Mouse (Mus musculus) heart, embryonic 12.5 days (tissue): ENCODE measurements around the gene Rnf168. TPM values are rescaled to one million over a fixed set of nuclear protein-coding genes. Genes with fewer than 3 reads are reported as not detected.

Experiments used
- ATAC-seq: fragments of 200-750 bp; cut with Nextera tagmentation; 2 replicates; pipeline ENCODE4 v1.8.0; 2017; ENCODE audit warnings: moderate TSS enrichment, moderate library complexity; ENCODE audit not compliant: insufficient number of reproducible peaks, low FRiP score
- H3K27ac ChIP-seq: fragments of 300-500 bp; sonication (generic); 2 replicates; pipeline ENCODE4 v1.5.1; 2016; ENCODE audit warnings: mild to moderate bottlenecking, moderate library complexity; ENCODE audit not compliant: poor library complexity, severe bottlenecking
- H3K27me3 ChIP-seq: fragments of 300-500 bp; sonication (generic); replicated peaks from 2 replicates; pipeline ENCODE4 v1.6.1; 2016; ENCODE audit warnings: mild to moderate bottlenecking, moderate library complexity
- H3K36me3 ChIP-seq: fragments of 300-500 bp; sonication (generic); 2 replicates; pipeline ENCODE4 v1.6.1; 2016; ENCODE audit warnings: mild to moderate bottlenecking, moderate library complexity
- H3K4me1 ChIP-seq: fragments of 300-500 bp; sonication (generic); replicated peaks from 2 replicates; pipeline ENCODE4 v1.6.1; 2016; ENCODE audit warnings: mild to moderate bottlenecking
- H3K4me2 ChIP-seq: fragments of 300-500 bp; sonication (generic); 2 replicates; pipeline ENCODE4 v1.6.1; 2016; ENCODE audit warnings: mild to moderate bottlenecking, moderate library complexity
- H3K4me3 ChIP-seq: fragments of 300-500 bp; sonication (generic); 2 replicates; pipeline ENCODE4 v1.5.1; 2016; ENCODE audit warnings: mild to moderate bottlenecking
- H3K9ac ChIP-seq: fragments of 300-500 bp; sonication (generic); 2 replicates; pipeline ENCODE4 v1.6.1; 2016; ENCODE audit warnings: mild to moderate bottlenecking, moderate library complexity
- H3K9me3 ChIP-seq: fragments of 300-500 bp; sonication (generic); replicated peaks from 2 replicates; pipeline ENCODE4 v1.6.1; 2016; ENCODE audit warnings: mild to moderate bottlenecking, moderate library complexity
- WGBS: fragments of 180-500 bp; shearing (Covaris S2); methylation state at CpG from one replicate; pipeline ENCODE4 v1.1.7; 2016; 5-methylcytosine and 5-hydroxymethylcytosine counted together
- polyA plus RNA-seq: library from polyadenylated mRNA; unstranded; fragments of >200 nt; fragmentation: Nextera tagmentation; extraction: Ambion mirVana; gene quantifications from 2 replicates; pipeline ENCODE4 v1.2.1, GENCODE M21; 2016

Rnf168 gene
- polyA plus RNA-seq, 1 experiment from 2014 or later = 26.6 TPM

- no peak overlapping the region for H3K27ac ChIP-seq
- no peak overlapping the region for H3K9ac ChIP-seq
- no peaks in the 10 kb centered on the region for H3K36me3 ChIP-seq
- H3K9me3 ChIP-seq = 0 out of 2 replicates have a peak, but pooled peaks cover 6% of the 10 kb centered on the region
- no peak for ATAC-seq
- H3K4me2 ChIP-seq = no peak overlapping the region
- WGBS = 65% methylated on average over 2 of the region's 2 CpGs
- H3K27me3 ChIP-seq = no peaks in the 10 kb centered on the region
- H3K4me3 ChIP-seq = no peak overlapping the region
- H3K4me1 ChIP-seq = peaks cover 5% of the 10 kb centered on the region; the same call in 1 of the 2 replicates
Measured at GRCm38 (mm10) chr16:32316601-32317000, 39.3 kb downstream of the Rnf168 start.

DNA sequence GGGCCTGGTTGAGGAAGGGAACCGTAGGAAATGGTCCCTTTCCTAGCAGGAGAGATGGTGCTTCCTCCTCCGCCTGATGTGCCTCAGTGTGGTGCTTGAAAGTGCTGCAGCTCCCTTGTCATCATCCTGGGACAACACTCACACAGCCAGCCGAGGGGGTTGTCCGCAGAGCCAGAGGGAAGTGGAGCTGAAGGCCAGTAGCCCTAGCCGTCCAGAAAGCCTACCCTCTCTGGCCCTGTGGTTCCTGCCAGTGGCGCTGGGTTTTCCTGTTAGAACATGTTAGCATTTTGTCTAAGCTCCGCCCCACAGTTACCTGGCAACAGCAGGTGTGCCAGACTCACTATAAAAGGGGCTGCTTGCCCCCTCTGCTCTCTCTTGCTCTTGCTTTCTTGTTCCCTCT lies 46.7 kb downstream of the Rnf168 start:
- Histone ChIP-seq H3K9me3 (no peaks in the 10 kb centered on the region), H3K9ac (no peak overlapping the region), H3K4me1 (0 out of 2 replicates have a peak, but pooled peaks cover 3% of the 10 kb centered on the region), H3K4me3 (no peak overlapping the region), H3K4me2 (0 out of 2 replicates have a peak overlapping the region, but pooled peaks have one; percentile 3), H3K27ac (no peak overlapping the region), H3K27me3 (no peaks in the 10 kb centered on the region), H3K36me3 (no peaks in the 10 kb centered on the region)
- WGBS = 26% methylated on average over 7 of the region's 7 CpGs
- ATAC-seq = no peak

DNA sequence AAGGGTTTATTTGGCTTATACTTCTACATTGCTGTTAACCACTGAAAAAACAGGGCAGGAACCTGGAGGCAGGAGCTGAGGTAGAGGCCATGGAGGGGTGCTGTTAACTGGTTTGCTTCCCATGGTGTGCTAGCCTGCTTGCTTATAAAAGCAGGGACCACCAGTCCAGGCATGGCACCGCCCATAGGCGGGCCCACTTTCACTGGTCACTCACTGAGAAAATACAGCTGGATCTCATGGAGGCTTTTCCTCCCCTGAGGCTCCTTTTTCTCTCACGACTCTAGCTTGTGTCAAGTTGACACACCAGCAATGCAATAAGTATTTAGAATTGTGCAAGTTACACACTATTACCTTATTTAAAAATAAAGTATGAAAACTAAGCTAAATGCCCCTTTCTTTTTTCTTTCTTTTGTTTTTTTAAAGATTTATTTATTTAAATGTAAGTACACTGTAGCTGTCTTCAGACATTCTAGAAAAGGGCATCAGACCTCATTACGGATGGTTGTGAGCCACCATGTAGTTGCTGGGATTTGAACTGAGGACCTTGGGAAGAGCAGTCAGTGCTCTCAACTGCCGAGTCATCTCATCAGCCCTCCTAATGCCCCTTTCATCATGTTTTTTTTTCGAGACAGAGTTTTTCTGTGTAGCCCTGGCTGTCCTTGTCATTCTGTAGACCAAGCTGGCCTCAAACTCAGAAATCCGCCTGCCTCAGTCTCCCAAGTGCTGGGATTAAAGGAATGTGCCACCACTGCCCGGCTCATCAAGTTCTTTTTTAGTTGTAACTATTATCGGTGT lies 53.8 kb downstream of the Rnf168 start:
- Histone ChIP-seq H3K9ac (peak overlapping the region; percentile 54; the same call in 1 of the 2 replicates), H3K4me1 (peaks cover 12% of the 10 kb centered on the region), H3K27ac (peak overlapping the region; percentile 68), H3K4me3 (peak overlapping the region; percentile 23; the same call in 1 of the 2 replicates), H3K4me2 (peak overlapping the region; percentile 43), H3K36me3 (no peaks in the 10 kb centered on the region), H3K9me3 (no peaks in the 10 kb centered on the region), H3K27me3 (no peaks in the 10 kb centered on the region)
- WGBS = 45% methylated on average over 9 of the region's 9 CpGs
- no peak for ATAC-seq

DNA sequence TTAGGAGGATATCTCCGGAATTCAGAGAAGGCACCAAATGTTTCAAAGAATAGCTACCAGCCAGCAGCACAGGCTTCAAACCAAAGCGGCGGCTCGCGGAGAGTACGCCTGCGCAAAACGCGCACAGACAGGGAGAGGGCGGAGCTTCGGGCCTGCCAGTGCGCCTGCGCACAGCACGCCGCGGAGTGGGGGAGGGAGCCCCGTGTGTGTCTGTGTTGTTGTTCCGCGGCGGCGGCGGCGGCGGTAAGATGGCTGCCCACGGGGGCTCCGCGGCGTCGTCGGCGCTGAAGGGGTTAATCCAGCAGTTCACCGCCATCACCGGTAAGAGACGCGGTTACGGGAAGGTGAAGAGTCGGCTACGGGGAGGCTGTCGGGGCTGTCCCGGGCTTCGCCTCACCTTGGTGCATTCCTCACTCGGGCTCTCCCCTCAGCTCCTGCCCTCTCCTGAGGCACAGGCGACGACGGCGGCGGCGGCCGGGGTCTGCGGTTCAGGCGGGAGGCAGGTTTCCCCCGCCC lies 54.8 kb downstream of the Rnf168 start, which contains the start of gene Ubxn7:
TSS of gene Ubxn7 (plus strand) at position 218 of the 516 bp plus-strand sequence.
- peaks cover 23% of the 10 kb centered on the region for H3K4me1 ChIP-seq
- H3K27me3 ChIP-seq = no peaks in the 10 kb centered on the region
- H3K4me2 ChIP-seq = peak within 1 kb of the TSS; percentile 63
- H3K9me3 ChIP-seq = no peaks in the 10 kb centered on the region
- peak within 1 kb of the TSS; percentile 92 for H3K27ac ChIP-seq
- WGBS = under 1% methylated on average over 46 of the region's 52 CpGs
- ATAC-seq = peak; percentile 98
- H3K36me3 ChIP-seq = no peaks in the 10 kb centered on the region
- H3K9ac ChIP-seq = peak within 1 kb of the TSS; percentile 93
- H3K4me3 ChIP-seq = peak within 1 kb of the TSS; percentile 95

- H3K9me3 ChIP-seq = no peaks in the 10 kb centered on the region
- peak overlapping the region; percentile 63 for H3K4me2 ChIP-seq
- H3K9ac ChIP-seq = peak overlapping the region; percentile 93
- H3K36me3 ChIP-seq = no peaks in the 10 kb centered on the region
- WGBS = under 1% methylated on average over 54 of the region's 54 CpGs
- peaks cover 24% of the 10 kb centered on the region for H3K4me1 ChIP-seq
- ATAC-seq = peak; percentile 80
- no peaks in the 10 kb centered on the region for H3K27me3 ChIP-seq
- peak overlapping the region; percentile 92 for H3K27ac ChIP-seq
- H3K4me3 ChIP-seq = peak overlapping the region; percentile 95
Measured at GRCm38 (mm10) chr16:32332556-32333511, 55.6 kb downstream of the Rnf168 start.

DNA sequence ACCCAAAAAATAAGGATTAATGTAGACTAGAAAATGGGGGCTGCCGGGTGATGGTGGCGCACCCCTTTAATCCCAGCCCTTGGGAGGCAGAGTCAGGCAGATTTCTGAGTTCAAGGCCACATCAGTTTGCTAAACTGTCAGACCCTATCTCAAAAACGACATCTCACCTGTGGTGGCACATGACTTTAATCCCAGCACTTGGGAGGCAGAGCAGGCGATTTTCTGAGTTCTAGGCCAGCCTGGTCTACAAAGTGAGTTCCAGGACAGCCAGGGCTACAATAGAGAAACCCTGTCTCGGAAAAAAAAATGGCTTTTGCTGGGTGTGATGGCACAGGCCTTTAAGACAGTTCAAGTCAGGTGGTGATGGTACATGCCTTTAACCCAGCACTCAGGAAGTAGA lies 57.9 kb downstream of the Rnf168 start:
- H3K36me3 ChIP-seq = no peaks in the 10 kb centered on the region
- no peaks in the 10 kb centered on the region for H3K27me3 ChIP-seq
- no peak overlapping the region for H3K4me3 ChIP-seq
- no peak overlapping the region for H3K9ac ChIP-seq
- H3K4me1 ChIP-seq = peaks cover 29% of the 10 kb centered on the region
- H3K4me2 ChIP-seq = no peak overlapping the region
- ATAC-seq = no peak
- WGBS = 87% methylated on average over 5 of the region's 5 CpGs
- H3K27ac ChIP-seq = no peak overlapping the region
- no peaks in the 10 kb centered on the region for H3K9me3 ChIP-seq

GRCm38 (mm10) chr16:32336026-32336780 lies 58.9 kb downstream of the Rnf168 start:
- Histone ChIP-seq H3K27ac (no peak overlapping the region), H3K9ac (no peak overlapping the region; the same call in 1 of the 2 replicates), H3K9me3 (no peaks in the 10 kb centered on the region), H3K4me1 (peaks cover 34% of the 10 kb centered on the region), H3K4me2 (no peak overlapping the region), H3K36me3 (no peaks in the 10 kb centered on the region), H3K27me3 (no peaks in the 10 kb centered on the region), H3K4me3 (no peak overlapping the region)
- WGBS = 65% methylated on average over 7 of the region's 7 CpGs
- ATAC-seq = no peak

- no peak for ATAC-seq
- Histone ChIP-seq H3K4me2 (no peak overlapping the region), H3K27ac (0 out of 2 replicates have a peak overlapping the region, but pooled peaks have one; percentile 14), H3K4me1 (peaks cover 34% of the 10 kb centered on the region), H3K36me3 (no peaks in the 10 kb centered on the region), H3K9ac (no peak overlapping the region), H3K4me3 (no peak overlapping the region), H3K27me3 (no peaks in the 10 kb centered on the region), H3K9me3 (no peaks in the 10 kb centered on the region)
Measured at GRCm38 (mm10) chr16:32337001-32337400, 59.7 kb downstream of the Rnf168 start.

DNA sequence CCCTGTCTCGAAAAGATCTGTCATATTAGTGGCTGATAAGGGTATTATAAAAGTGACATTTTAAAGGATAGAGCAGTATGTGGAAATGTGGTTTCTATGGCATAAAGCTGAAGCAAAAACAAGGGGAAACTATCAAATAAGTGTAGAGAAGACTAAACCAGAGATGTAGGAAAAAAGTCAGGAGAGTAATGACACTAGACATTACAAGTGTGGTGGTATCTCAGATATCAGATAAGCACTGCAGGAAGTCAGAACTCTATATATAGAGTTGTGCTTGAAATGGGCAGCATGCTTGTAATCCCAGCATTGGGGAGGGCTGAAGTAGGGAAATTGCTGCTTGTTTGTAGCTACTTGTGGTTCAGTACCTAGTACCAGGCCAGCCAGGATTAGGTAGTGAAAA lies 63.2 kb downstream of the Rnf168 start:
- no peak for ATAC-seq
- no peak overlapping the region for H3K9ac ChIP-seq
- H3K36me3 ChIP-seq = no peaks in the 10 kb centered on the region
- peaks cover 33% of the 10 kb centered on the region for H3K4me1 ChIP-seq
- WGBS = 47% methylated on average over 1 of the region's 1 CpGs
- no peak overlapping the region for H3K4me2 ChIP-seq
- H3K27me3 ChIP-seq = no peaks in the 10 kb centered on the region
- H3K4me3 ChIP-seq = no peak overlapping the region
- H3K27ac ChIP-seq = peak overlapping the region; percentile 27; the same call in 1 of the 2 replicates
- H3K9me3 ChIP-seq = no peaks in the 10 kb centered on the region

DNA sequence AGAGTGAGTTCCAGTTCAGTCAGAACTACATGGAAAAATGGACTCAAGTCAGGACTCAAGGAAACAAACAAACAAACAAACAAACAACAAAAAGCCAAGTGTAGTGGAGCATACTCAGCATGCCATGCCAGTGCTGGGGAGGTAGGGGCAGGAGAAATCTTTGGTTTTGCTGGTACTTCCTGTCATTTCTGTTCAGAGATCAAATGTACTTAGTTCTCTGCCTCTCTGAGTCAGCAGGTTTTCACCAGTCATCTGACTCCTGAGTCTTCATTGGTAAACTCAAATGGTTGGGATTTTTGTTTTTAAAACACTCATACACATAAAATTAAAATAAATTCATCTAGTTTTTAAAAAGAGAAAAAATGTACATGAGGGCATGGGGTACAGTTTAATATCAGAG lies 68.3 kb downstream of the Rnf168 start:
- Histone ChIP-seq H3K4me1 (peaks cover 13% of the 10 kb centered on the region), H3K27ac (no peak overlapping the region), H3K27me3 (no peaks in the 10 kb centered on the region), H3K4me3 (no peak overlapping the region), H3K9ac (no peak overlapping the region), H3K4me2 (no peak overlapping the region), H3K9me3 (no peaks in the 10 kb centered on the region), H3K36me3 (no peaks in the 10 kb centered on the region)
- no peak for ATAC-seq
